Mouse (Mus musculus) liver, embryonic 14.5 days (tissue): ENCODE measurements around the gene Rnaseh2a.

Experiments used
- CTCF ChIP-seq: IDR thresholded peaks from 2 replicates; pipeline ENCODE4 v1.5.1; 2016; ENCODE audit warnings: antibody characterized with exemption, low read depth, control low read depth
- EP300 ChIP-seq: IDR thresholded peaks from 2 replicates; pipeline ENCODE4 v1.6.1; 2016; ENCODE audit warnings: antibody characterized with exemption, low read depth

GRCm38 (mm10) chr8:84981644-84982498, 12.3 kb upstream of the Rnaseh2a start:
- TF ChIP-seq EP300, result no peak
- TF ChIP-seq CTCF, result no peak
